Comparison of ENCODE assay signal across 14 mouse cellular contexts in the genomic region with DNA sequence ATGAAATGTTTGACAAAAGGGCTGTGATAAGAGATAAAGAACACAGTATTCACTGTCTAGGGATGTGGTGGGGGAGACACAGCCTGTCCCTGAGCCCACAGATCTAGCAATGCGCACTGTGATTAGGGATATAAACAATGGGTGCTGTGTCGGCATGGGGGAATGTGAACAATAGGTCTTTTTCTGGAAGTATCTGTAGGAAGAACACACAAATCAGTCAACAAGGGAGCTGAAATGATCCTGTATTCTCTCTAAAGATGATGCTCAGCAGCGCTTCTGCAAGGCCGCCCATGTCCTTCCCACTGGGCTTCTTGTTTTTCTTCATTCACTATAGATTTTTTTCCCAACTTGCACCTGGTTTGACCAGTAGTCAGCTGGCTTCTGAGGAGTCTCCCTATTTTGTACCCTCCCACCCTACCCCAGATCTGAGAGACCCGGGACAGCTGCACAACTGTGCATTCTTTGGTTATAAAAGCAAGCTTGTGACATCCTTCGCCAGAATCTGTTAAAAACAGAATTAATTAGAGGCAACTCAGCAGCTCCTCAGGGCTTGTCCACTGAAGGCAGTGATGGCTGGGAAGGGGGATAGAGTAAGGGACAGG.
A peak's percentile ranks its signal among the peaks of the same experiment; 100 is the strongest.
DNase-seq lines count a peak whose midpoint lies in the region; ATAC-seq and TF ChIP-seq lines count a peak whose summit lies in the region.
"Had no signal": no experiment of that assay in that cellular context is flagged by ENCODE, and none has a peak within 500 bp of the region (broad histone marks: within the 10 kb centered on the region; RNA-seq: fewer than 3 reads in every experiment).

No protein-coding gene starts in this region.

- no peaks in the 10 kb centered on the region for H3K36me3 ChIP-seq in hindbrain, embryonic 15.5 days
- no peaks in the 10 kb centered on the region for H3K36me3 ChIP-seq in hindbrain, embryonic 12.5 days
- no peaks in the 10 kb centered on the region for H3K36me3 ChIP-seq in neural tube, embryonic 12.5 days
- H3K36me3 ChIP-seq in neural tube, embryonic 15.5 days: no peaks in the 10 kb centered on the region
- H3K36me3 ChIP-seq: limb, embryonic 10.5 days; liver, embryonic 13.5 days had no signal

- ATAC-seq in hindbrain, embryonic 15.5 days (ENCODE audit: low FRiP score, low read depth): peak; percentile 48; the same call in 1 of the 2 replicates
- no peak for ATAC-seq in hindbrain, embryonic 12.5 days (ENCODE audit: low FRiP score)
- ATAC-seq in neural tube, embryonic 12.5 days (ENCODE audit: low FRiP score, low read depth): peak; percentile 48; the same call in 1 of the 2 replicates
- no peak for ATAC-seq in neural tube, embryonic 15.5 days (ENCODE audit: low FRiP score)

- no peak for TF ChIP-seq CTCF in cerebellum, adult 2 months (IDR thresholded peaks at IDR 0.05; ENCODE audit: borderline replicate concordance, insufficient read depth, low read depth, low read length)

- H3K4me3 ChIP-seq in cerebellum, adult 2 months (replicated peaks; ENCODE audit: insufficient read depth, low read depth, low read length): no peak overlapping the region
- no peak overlapping the region for H3K4me3 ChIP-seq in hindbrain, embryonic 15.5 days
- no peak overlapping the region for H3K4me3 ChIP-seq in hindbrain, embryonic 12.5 days
- H3K4me3 ChIP-seq in neural tube, embryonic 12.5 days: no peak overlapping the region
- no peak overlapping the region for H3K4me3 ChIP-seq in neural tube, embryonic 15.5 days (replicated peaks)
- H3K4me3 ChIP-seq: limb, embryonic 10.5 days; liver, embryonic 13.5 days had no signal

- H3K4me1 ChIP-seq in cerebellum, adult 2 months (ENCODE audit: control insufficient read depth, insufficient read depth, low read length): no peaks in the 10 kb centered on the region
- no peaks in the 10 kb centered on the region for H3K4me1 ChIP-seq in hindbrain, embryonic 15.5 days (replicated peaks)
- peaks cover 9% of the 10 kb centered on the region; the same call in 1 of the 2 replicates for H3K4me1 ChIP-seq in hindbrain, embryonic 12.5 days
- H3K4me1 ChIP-seq in neural tube, embryonic 12.5 days: peaks cover 8% of the 10 kb centered on the region
- H3K4me1 ChIP-seq in neural tube, embryonic 15.5 days: peaks cover 3% of the 10 kb centered on the region; the same call in 1 of the 2 replicates

- 76% methylated on average over 6 of the region's 6 CpGs for WGBS in cerebellum, adult 2 months
- WGBS in hindbrain, embryonic 15.5 days: 30% methylated on average over 6 of the region's 6 CpGs
- WGBS in hindbrain, embryonic 12.5 days: 36% methylated on average over 6 of the region's 6 CpGs
- 37% methylated on average over 6 of the region's 6 CpGs for WGBS in neural tube, embryonic 12.5 days
- WGBS in neural tube, embryonic 15.5 days: 36% methylated on average over 6 of the region's 6 CpGs

- H3K27me3 ChIP-seq in cerebellum, adult 2 months (ENCODE audit: control insufficient read depth, insufficient read depth, low read length): no peaks in the 10 kb centered on the region
- no peaks in the 10 kb centered on the region for H3K27me3 ChIP-seq in hindbrain, embryonic 15.5 days
- H3K27me3 ChIP-seq in hindbrain, embryonic 12.5 days: no peaks in the 10 kb centered on the region
- H3K27me3 ChIP-seq in neural tube, embryonic 12.5 days (replicated peaks): no peaks in the 10 kb centered on the region
- H3K27me3 ChIP-seq in neural tube, embryonic 15.5 days (replicated peaks): no peaks in the 10 kb centered on the region
- H3K27me3 ChIP-seq: liver, embryonic 13.5 days had no signal

- H3K27ac ChIP-seq in cerebellum, adult 2 months (ENCODE audit: insufficient read depth, low read length): peak overlapping the region; percentile 65; the same call in 1 of the 2 replicates
- H3K27ac ChIP-seq in hindbrain, embryonic 15.5 days (replicated peaks): no peak overlapping the region
- no peak overlapping the region for H3K27ac ChIP-seq in hindbrain, embryonic 12.5 days
- no peak overlapping the region for H3K27ac ChIP-seq in neural tube, embryonic 12.5 days
- no peak overlapping the region for H3K27ac ChIP-seq in neural tube, embryonic 15.5 days (replicated peaks)
- H3K27ac ChIP-seq: limb, embryonic 10.5 days; liver, embryonic 13.5 days had no signal

- TF ChIP-seq POLR2A in cerebellum, adult 2 months (IDR thresholded peaks at IDR 0.05; ENCODE audit: borderline replicate concordance, insufficient read depth, low read length): no peak

- H3K9ac ChIP-seq in hindbrain, embryonic 15.5 days: no peak overlapping the region
- H3K9ac ChIP-seq in hindbrain, embryonic 12.5 days: no peak overlapping the region
- no peak overlapping the region for H3K9ac ChIP-seq in neural tube, embryonic 12.5 days
- H3K9ac ChIP-seq in neural tube, embryonic 15.5 days (replicated peaks): no peak overlapping the region
- H3K9ac ChIP-seq: liver, embryonic 13.5 days had no signal

- DNase-seq in cerebellum, adult 2 months: peak in 1 of 2 experiments; percentile 21
- no peak for DNase-seq in cerebellum, postnatal 10 days
- DNase-seq in layer of hippocampus, adult 8-10 months (ENCODE audit: low spot score in 2 of 2): peak; percentile 60 to 75
- DNase-seq in liver: no peak
- DNase-seq: adrenal gland, adult 8-10 months; cerebellum, adult 8-10 months; kidney, adult 2 months; kidney, postnatal 36 days; liver, embryonic 13.5 days had no signal

- H3K9me3 ChIP-seq in hindbrain, embryonic 15.5 days: no peaks in the 10 kb centered on the region
- H3K9me3 ChIP-seq in hindbrain, embryonic 12.5 days (replicated peaks): no peaks in the 10 kb centered on the region
- no peaks in the 10 kb centered on the region for H3K9me3 ChIP-seq in neural tube, embryonic 12.5 days
- no peaks in the 10 kb centered on the region for H3K9me3 ChIP-seq in neural tube, embryonic 15.5 days (replicated peaks)
- H3K9me3 ChIP-seq: limb, embryonic 10.5 days; liver, embryonic 13.5 days had no signal

- H3K4me2 ChIP-seq in hindbrain, embryonic 15.5 days: no peak overlapping the region
- no peak overlapping the region for H3K4me2 ChIP-seq in hindbrain, embryonic 12.5 days (replicated peaks)
- H3K4me2 ChIP-seq in neural tube, embryonic 12.5 days (replicated peaks): no peak overlapping the region
- no peak overlapping the region for H3K4me2 ChIP-seq in neural tube, embryonic 15.5 days
- H3K4me2 ChIP-seq: liver, embryonic 13.5 days had no signal

Comparison
In these comparisons a context has a peak if more than half of its experiments do, and no peak if none do; other contexts are left out.
1. ATAC-seq: peak in hindbrain, embryonic 15.5 days (single experiment) and neural tube, embryonic 12.5 days (single experiment); none in hindbrain, embryonic 12.5 days (single experiment) and neural tube, embryonic 15.5 days (single experiment).
2. DNase-seq: peak in layer of hippocampus, adult 8-10 months (2 of 2); none in cerebellum, postnatal 10 days (0 of 2) and liver (single experiment).